Mouse (Mus musculus): ENCODE data around the gene Platr17. TPM values are rescaled to one million over a fixed set of nuclear protein-coding genes. Genes with fewer than 3 reads are reported as not detected.
A peak's percentile ranks its signal among the peaks of the same experiment; 100 is the strongest.

Platr17 gene
- polyA plus RNA-seq, 1 experiment, result not detected

DNA sequence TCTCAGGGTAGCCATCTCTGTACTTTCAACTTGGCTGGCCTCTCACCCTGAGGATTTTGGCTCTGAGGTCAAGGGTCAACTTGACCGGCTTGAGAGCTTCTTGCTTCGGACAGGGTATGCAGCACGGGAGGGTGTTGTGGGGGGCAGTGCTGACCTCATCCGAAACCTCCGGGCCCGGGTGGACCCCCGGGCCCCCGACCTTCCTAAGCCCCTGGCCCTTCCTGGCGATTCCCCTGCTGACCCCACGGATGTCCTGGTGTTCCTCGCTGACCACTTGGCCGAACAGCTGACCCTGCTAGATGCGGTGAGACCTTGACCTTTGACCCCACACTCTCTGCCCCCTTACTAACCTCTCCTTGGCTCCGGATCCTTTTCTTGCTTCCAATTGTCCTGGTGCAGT lies 27.5 kb downstream of the Platr17 start:
- no peak for TF ChIP-seq GATA1 (IDR thresholded peaks at IDR 0.05; ENCODE audit: low read length)
- H3K4me3 ChIP-seq (replicated peaks), result no peak overlapping the region
- peaks cover 76% of the 10 kb centered on the region for H3K4me1 ChIP-seq (ENCODE audit: control insufficient read depth)
- peaks cover 2% of the 10 kb centered on the region; the same call in 1 of the 2 replicates for H3K27me3 ChIP-seq (ENCODE audit: control insufficient read depth)
- peaks cover 47% of the 10 kb centered on the region for H3K36me3 ChIP-seq (ENCODE audit: control insufficient read depth)
- H3K9me3 ChIP-seq (ENCODE audit: control insufficient read depth, low read length), result peaks cover 11% of the 10 kb centered on the region

DNA sequence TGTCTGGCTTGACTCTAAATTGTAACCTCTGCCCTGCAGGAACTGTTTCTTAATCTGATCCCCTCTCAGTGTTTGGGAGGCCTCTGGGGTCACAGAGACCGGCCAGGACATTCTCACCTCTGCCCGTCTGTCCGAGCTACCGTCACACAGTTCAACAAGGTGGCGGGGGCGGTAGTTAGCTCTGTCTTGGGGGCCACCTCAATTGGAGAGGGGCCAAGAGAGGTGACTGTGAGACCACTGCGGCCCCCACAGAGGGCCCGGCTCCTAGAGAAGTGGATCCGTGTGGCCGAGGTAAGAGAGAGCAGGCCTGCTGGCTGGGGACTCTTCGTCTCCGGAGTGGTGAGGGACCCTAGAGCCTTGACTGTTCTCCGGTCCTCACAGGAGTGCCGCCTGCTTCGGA lies 28.0 kb downstream of the Platr17 start:
- Histone ChIP-seq H3K27me3 (ENCODE audit: control insufficient read depth) (peaks cover 2% of the 10 kb centered on the region; the same call in 1 of the 2 replicates), H3K4me1 (ENCODE audit: control insufficient read depth) (peaks cover 71% of the 10 kb centered on the region), H3K36me3 (ENCODE audit: control insufficient read depth) (peaks cover 45% of the 10 kb centered on the region), H3K9me3 (ENCODE audit: control insufficient read depth, low read length) (peaks cover 11% of the 10 kb centered on the region), H3K4me3 (replicated peaks) (no peak overlapping the region)
- TF ChIP-seq TAL1 (IDR thresholded peaks at IDR 0.05; ENCODE audit: low read length) (no peak), GATA1 (IDR thresholded peaks at IDR 0.05; ENCODE audit: low read length) (no peak)

DNA sequence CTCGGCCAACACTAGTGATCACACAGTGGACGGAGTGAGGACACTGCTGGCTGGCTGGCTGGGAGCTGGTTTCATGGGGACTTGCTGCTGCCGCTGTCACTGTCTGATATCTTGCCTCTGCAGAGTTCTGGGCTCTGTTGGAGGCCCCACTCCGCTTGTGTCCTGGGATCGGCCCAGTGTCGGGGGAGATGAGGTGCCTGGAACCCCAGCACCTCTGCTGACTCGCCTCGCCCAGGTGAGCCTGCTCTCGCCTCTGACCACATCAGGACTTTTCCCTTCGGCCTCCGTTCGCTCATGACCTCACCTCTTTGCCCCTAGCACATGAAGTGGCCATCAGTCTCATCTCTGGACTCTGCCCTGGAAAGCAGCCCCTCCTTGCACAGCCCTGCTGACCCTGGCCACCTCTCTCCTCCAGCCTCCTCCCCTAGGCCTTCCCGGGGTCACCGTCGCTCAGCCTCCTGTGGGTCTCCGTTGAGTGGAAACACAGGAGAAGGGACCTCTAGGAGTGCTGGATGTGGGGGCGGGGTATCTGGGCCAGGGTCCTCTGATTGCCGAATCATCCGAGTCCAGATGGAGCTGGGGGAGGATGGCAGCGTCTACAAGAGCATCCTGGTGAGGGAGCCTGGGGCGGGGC lies 30.6 kb downstream of the Platr17 start:
- Histone ChIP-seq H3K36me3 (ENCODE audit: control insufficient read depth) (peaks cover 57% of the 10 kb centered on the region), H3K4me3 (replicated peaks) (no peak overlapping the region), H3K4me1 (ENCODE audit: control insufficient read depth) (peaks cover 64% of the 10 kb centered on the region), H3K27me3 (ENCODE audit: control insufficient read depth) (peaks cover 1% of the 10 kb centered on the region; the same call in 1 of the 2 replicates), H3K9me3 (ENCODE audit: control insufficient read depth, low read length) (peaks cover 11% of the 10 kb centered on the region)
- TF ChIP-seq GATA1 (IDR thresholded peaks at IDR 0.05; ENCODE audit: low read length) (no peak), TAL1 (IDR thresholded peaks at IDR 0.05; ENCODE audit: low read length) (no peak)

DNA sequence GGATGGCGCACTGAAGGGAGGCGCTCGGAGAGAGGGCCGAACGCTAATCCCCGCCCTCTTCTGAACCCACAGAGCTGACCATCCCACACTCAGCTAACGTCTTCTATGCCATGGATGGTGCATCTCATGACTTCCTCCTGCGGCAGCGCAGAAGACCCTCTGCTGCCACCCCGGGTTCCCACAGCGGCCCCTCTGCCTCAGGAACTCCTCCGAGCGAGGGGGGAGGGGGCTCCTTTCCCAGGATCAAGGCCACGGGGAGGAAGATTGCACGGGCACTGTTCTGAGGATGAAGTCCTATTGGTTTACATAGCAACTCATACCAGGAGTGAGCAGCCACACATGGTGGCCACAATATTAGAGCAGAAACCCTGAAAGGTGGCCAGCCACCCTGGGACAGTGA lies 32.1 kb downstream of the Platr17 start:
- no peaks in the 10 kb centered on the region for H3K27me3 ChIP-seq (ENCODE audit: control insufficient read depth)
- TF ChIP-seq TAL1 (IDR thresholded peaks at IDR 0.05; ENCODE audit: low read length) (no peak), GATA1 (IDR thresholded peaks at IDR 0.05; ENCODE audit: low read length) (no peak)
- H3K4me1 ChIP-seq (ENCODE audit: control insufficient read depth), result peaks cover 66% of the 10 kb centered on the region
- H3K4me3 ChIP-seq (replicated peaks), result no peak overlapping the region
- H3K36me3 ChIP-seq (ENCODE audit: control insufficient read depth), result peaks cover 57% of the 10 kb centered on the region
- peaks cover 11% of the 10 kb centered on the region for H3K9me3 ChIP-seq (ENCODE audit: control insufficient read depth, low read length)

DNA sequence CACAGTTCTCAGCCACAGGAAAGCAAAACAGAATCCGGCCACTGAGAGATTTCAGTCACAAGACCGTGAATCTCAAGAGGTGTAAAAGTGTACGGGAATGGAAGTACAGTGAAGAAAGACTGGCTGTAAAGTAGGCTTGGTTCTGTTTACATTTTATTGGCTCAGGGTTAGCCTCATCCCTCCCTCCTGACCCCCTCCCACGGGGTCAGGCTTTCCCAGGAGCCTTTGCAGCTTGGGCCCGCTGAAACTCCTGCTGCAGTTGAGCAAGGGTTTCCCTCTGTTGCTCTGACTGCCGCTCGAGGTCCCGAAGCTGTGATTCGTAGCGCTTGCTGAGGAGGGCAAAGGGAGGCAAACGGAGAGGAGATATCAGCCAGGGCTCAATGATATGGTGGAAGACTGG lies 33.8 kb downstream of the Platr17 start:
- Histone ChIP-seq H3K9me3 (ENCODE audit: control insufficient read depth, low read length) (no peaks in the 10 kb centered on the region), H3K4me3 (replicated peaks) (peak overlapping the region; percentile 96), H3K4me1 (ENCODE audit: control insufficient read depth) (peaks cover 62% of the 10 kb centered on the region), H3K36me3 (ENCODE audit: control insufficient read depth) (peaks cover 52% of the 10 kb centered on the region), H3K27me3 (ENCODE audit: control insufficient read depth) (no peaks in the 10 kb centered on the region)
- TF ChIP-seq GATA1 (IDR thresholded peaks at IDR 0.05; ENCODE audit: low read length), result no peak
- no peak for TF ChIP-seq TAL1 (IDR thresholded peaks at IDR 0.05; ENCODE audit: low read length)

DNA sequence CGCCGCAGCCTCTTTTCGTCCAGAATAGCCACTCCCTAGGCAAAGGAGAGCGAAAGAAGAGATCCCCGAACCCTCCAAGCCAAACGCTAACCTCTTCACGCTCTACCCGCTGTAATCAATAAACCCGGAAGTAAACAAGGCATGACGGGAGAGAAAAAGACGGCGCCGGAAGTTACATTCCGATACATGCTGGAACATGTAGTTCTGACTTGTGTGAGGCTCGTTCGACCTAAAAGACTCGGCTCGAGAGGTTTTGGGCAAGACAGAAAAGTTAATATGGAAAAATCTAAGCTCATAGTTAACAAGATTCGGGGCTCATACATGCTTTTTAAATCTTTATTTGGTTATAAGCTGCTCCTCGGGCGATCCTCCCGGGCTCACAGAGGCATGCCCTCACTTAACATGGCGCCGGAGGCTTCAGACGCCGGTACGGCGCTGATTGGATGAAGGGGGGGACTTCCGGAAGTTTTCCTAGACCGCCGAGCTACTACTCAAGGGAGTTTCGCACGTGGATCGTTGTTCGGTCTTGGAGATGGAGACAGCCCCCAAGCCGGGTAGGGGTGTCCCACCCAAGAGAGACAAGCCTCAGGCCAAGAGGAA lies 35.4 kb downstream of the Platr17 start, which contains the start of the genes Pfdn6 and Wdr46:
Gene Pfdn6 (minus strand): TSS at position 138 of the 600 bp plus-strand sequence.
Gene Wdr46 (plus strand): TSS at position 455 of the 600 bp plus-strand sequence.
- no peaks in the 10 kb centered on the region for H3K27me3 ChIP-seq (ENCODE audit: control insufficient read depth)
- peaks cover 53% of the 10 kb centered on the region for H3K4me1 ChIP-seq (ENCODE audit: control insufficient read depth)
- TF ChIP-seq GATA1 (IDR thresholded peaks at IDR 0.05; ENCODE audit: low read length) (no peak), TAL1 (IDR thresholded peaks at IDR 0.05; ENCODE audit: low read length) (no peak)
- H3K36me3 ChIP-seq (ENCODE audit: control insufficient read depth), result peaks cover 58% of the 10 kb centered on the region
- H3K9me3 ChIP-seq (ENCODE audit: control insufficient read depth, low read length), result no peaks in the 10 kb centered on the region
- H3K4me3 ChIP-seq (replicated peaks), result peak within 1 kb of the TSS; percentile 96

DNA sequence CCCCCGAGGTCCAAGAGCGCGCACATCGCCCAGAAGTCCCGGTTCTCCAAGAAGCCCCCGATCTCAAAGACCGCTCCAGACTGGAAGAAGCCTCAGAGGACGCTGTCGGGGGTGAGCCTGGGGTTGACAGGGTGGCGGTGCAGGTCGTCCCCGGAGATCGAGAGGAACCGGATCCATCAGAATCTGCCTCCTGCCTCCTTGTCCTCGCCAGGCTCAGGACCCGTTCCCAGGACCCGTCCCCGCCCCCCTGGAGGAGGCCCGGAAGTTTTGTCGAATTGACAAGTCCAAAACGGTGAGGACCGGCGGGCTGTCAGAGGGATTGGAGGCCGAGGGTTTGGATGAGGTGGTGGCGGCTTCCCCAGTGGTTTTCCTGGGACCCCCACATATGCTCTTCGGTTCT lies 36.0 kb downstream of the Platr17 start:
- H3K27me3 ChIP-seq (ENCODE audit: control insufficient read depth), result no peaks in the 10 kb centered on the region
- no peaks in the 10 kb centered on the region for H3K9me3 ChIP-seq (ENCODE audit: control insufficient read depth, low read length)
- peak overlapping the region; percentile 96 for H3K4me3 ChIP-seq (replicated peaks)
- H3K4me1 ChIP-seq (ENCODE audit: control insufficient read depth), result peaks cover 46% of the 10 kb centered on the region
- TF ChIP-seq TAL1 (IDR thresholded peaks at IDR 0.05; ENCODE audit: low read length), result no peak
- no peak for TF ChIP-seq GATA1 (IDR thresholded peaks at IDR 0.05; ENCODE audit: low read length)
- H3K36me3 ChIP-seq (ENCODE audit: control insufficient read depth), result peaks cover 57% of the 10 kb centered on the region

DNA sequence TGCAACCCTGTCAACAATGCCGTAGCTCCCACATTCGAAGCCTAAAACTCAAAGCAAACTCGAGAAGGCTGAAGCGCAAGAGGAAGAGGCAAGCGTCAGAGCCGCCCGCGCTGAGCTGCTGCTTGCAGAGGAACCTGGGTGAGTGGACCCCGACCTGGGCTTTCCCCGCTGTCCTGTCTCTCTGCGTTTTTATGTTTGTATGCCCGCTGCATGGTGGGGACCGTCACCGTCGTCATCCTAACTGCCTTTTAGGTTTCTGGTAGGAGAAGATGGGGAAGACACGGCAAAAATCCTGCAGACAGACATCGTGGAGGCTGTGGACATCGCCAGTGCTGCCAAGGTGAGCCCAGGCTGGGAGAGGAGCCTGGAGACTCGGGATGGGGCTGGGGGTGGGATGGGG lies 36.4 kb downstream of the Platr17 start:
- Histone ChIP-seq H3K4me3 (replicated peaks) (peak overlapping the region; percentile 96), H3K4me1 (ENCODE audit: control insufficient read depth) (peaks cover 44% of the 10 kb centered on the region), H3K27me3 (ENCODE audit: control insufficient read depth) (no peaks in the 10 kb centered on the region), H3K36me3 (ENCODE audit: control insufficient read depth) (peaks cover 61% of the 10 kb centered on the region), H3K9me3 (ENCODE audit: control insufficient read depth, low read length) (no peaks in the 10 kb centered on the region)
- TF ChIP-seq GATA1 (IDR thresholded peaks at IDR 0.05; ENCODE audit: low read length) (no peak), TAL1 (IDR thresholded peaks at IDR 0.05; ENCODE audit: low read length) (no peak)

DNA sequence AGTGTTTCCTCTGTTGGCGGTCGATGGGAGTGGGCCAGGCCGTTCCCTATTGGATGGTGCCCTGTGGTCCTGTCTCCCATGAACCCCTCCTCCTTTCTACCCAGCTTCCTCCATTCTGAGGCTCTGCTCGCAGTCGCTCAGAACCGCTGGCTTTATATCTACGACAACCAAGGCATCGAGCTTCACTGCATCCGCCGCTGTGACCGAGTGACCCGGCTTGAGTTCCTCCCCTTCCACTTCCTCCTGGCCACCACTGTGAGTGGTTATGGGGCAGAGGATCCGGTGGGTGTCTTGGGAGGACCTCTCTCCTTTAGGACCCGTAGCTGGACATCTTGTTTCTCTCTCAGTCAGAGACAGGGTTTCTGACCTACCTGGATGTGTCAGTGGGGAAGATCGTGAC lies 38.5 kb downstream of the Platr17 start:
- no peaks in the 10 kb centered on the region for H3K9me3 ChIP-seq (ENCODE audit: control insufficient read depth, low read length)
- TF ChIP-seq GATA1 (IDR thresholded peaks at IDR 0.05; ENCODE audit: low read length), result no peak
- H3K4me1 ChIP-seq (ENCODE audit: control insufficient read depth), result peaks cover 38% of the 10 kb centered on the region
- peaks cover 61% of the 10 kb centered on the region for H3K36me3 ChIP-seq (ENCODE audit: control insufficient read depth)
- no peaks in the 10 kb centered on the region for H3K27me3 ChIP-seq (ENCODE audit: control insufficient read depth)
- no peak overlapping the region for H3K4me3 ChIP-seq (replicated peaks)
